Mouse (Mus musculus) liver, adult 2 months (tissue): ENCODE measurements around the gene Chic2. TPM values are rescaled to one million over a fixed set of nuclear protein-coding genes. Genes with fewer than 3 reads are reported as not detected.

ENCODE experiments used
- DNase-seq: peaks from one replicate; pipeline ENCODE4 v3.0.0-alpha.2; 2011; ENCODE audit warnings: low read depth, low spot score; ENCODE audit errors: extremely low read depth
- H3K27ac ChIP-seq: fragments of 200-500 bp; replicated peaks from 2 replicates; pipeline ENCODE4 v1.5.1; 2012; ENCODE audit warnings: low read depth, mild to moderate bottlenecking, control low read depth, inconsistent platforms, low read length; ENCODE audit not compliant: insufficient read depth
- H3K27me3 ChIP-seq: fragments of 200-500 bp; 2 replicates; pipeline ENCODE4 v1.6.1; 2012; ENCODE audit warnings: mild to moderate bottlenecking, moderate library complexity, low read length, inconsistent platforms; ENCODE audit not compliant: control insufficient read depth, insufficient read depth
- H3K36me3 ChIP-seq: fragments of 200-500 bp; 2 replicates; pipeline ENCODE4 v1.6.1; 2012; ENCODE audit warnings: low read length, inconsistent platforms; ENCODE audit not compliant: control insufficient read depth, insufficient read depth
- H3K4me1 ChIP-seq: fragments of 200-500 bp; 2 replicates; pipeline ENCODE4 v1.6.1; 2011; ENCODE audit warnings: low read length; ENCODE audit not compliant: control insufficient read depth, insufficient read depth
- H3K4me3 ChIP-seq: fragments of 200-500 bp; 2 replicates; pipeline ENCODE4 v1.5.1; 2011; ENCODE audit warnings: low read depth, mild to moderate bottlenecking, control low read depth, low read length, moderate library complexity; ENCODE audit not compliant: insufficient read depth
- H3K79me2 ChIP-seq: fragments of 200-500 bp; 2 replicates; pipeline ENCODE4 v1.6.1; 2012; ENCODE audit warnings: inconsistent platforms, mild to moderate bottlenecking, low read length, moderate library complexity; ENCODE audit not compliant: control insufficient read depth, insufficient read depth
- H3K9ac ChIP-seq: fragments of 200-500 bp; 2 replicates; pipeline ENCODE4 v1.6.1; 2012; ENCODE audit warnings: low read depth, mild to moderate bottlenecking, control low read depth, inconsistent platforms, low read length
- CTCF ChIP-seq: fragments of 200-500 bp; IDR thresholded peaks from 2 replicates; pipeline ENCODE4 v1.5.1; 2011; ENCODE audit warnings: low read depth, low read length, control low read depth
- POLR2A ChIP-seq: fragments of 200-500 bp; IDR thresholded peaks from 2 replicates; pipeline ENCODE4 v1.6.1; 2011; ENCODE audit warnings: low read length, control low read depth; ENCODE audit not compliant: insufficient read depth; ENCODE audit errors: extremely low read depth
- WGBS: fragments of 180-500 bp; shearing (Covaris S2); methylation state at CpG from one replicate; pipeline ENCODE4 v1.1.7; 2018; 5-methylcytosine and 5-hydroxymethylcytosine counted together
- polyA plus RNA-seq: library from polyadenylated mRNA; depleted of rRNA; stranded (reverse); fragments of >200 nt; gene quantifications from 2 replicates; pipeline ENCODE4 v1.2.3, GENCODE M21; 2012
- total RNA-seq: library from RNA; depleted of rRNA; stranded (reverse); fragments of >200 nt; gene quantifications from 2 replicates; pipeline ENCODE4 v1.2.3, GENCODE M21; 2014

Chic2 gene
- total and polyA plus RNA-seq, 2 experiments = 3.0 to 11.7 TPM

DNA sequence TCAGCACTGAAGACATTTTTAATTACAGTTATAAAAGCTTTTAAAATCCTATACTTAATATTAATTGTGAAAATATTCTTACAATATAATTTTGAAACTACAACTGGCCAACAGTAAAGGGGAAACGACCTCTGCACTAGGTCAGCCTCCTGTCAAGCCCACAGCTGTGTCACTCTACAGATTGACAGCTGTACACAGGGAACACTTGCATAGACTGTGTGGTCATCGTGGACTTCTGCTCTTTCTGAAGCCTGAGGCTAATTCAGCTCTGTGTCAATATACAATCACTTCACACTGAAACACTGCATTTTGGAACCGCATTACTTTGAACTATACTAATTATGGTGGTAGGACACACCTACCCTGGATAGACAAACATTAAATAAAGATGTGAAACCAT lies 39.8 kb downstream of the Chic2 start:
- TF ChIP-seq CTCF (no peak), POLR2A (no peak)
- WGBS = 41% methylated on average over 3 of the region's 3 CpGs

DNA sequence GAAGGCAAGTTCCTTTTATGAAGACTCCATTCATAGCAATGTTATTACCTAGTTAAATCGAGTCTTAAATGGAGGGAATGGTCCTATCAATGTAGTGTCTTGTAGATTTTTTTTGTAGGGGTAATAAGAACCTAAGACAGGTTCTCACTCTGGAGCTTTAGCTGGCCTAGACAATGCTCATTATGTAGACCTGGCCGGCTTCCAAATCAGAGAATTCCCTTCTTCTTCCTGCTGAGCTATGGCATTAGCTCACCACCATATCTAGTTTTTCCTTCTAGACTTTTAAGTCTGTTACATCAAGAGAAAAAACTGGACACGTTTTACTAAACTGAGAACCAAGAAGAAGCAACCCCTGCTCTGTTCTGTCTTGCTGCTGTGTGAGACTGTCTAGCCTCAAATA lies 42.5 kb downstream of the Chic2 start:
- H3K36me3 ChIP-seq = peaks cover 19% of the 10 kb centered on the region
- TF ChIP-seq CTCF = no peak
- no peak for TF ChIP-seq POLR2A
- 86% methylated on average over 3 of the region's 3 CpGs for WGBS

More for the DNA sequence above, 39.8 kb downstream of the Chic2 start:
- Histone ChIP-seq H3K4me3 (no peak overlapping the region), H3K4me1 (no peaks in the 10 kb centered on the region; the same call in 1 of the 2 replicates), H3K9ac (no peak overlapping the region), H3K79me2 (peaks cover 3% of the 10 kb centered on the region; the same call in 1 of the 2 replicates), H3K36me3 (peaks cover 20% of the 10 kb centered on the region), H3K27ac (no peak overlapping the region), H3K27me3 (no peaks in the 10 kb centered on the region)
- DNase-seq = no peak

DNA sequence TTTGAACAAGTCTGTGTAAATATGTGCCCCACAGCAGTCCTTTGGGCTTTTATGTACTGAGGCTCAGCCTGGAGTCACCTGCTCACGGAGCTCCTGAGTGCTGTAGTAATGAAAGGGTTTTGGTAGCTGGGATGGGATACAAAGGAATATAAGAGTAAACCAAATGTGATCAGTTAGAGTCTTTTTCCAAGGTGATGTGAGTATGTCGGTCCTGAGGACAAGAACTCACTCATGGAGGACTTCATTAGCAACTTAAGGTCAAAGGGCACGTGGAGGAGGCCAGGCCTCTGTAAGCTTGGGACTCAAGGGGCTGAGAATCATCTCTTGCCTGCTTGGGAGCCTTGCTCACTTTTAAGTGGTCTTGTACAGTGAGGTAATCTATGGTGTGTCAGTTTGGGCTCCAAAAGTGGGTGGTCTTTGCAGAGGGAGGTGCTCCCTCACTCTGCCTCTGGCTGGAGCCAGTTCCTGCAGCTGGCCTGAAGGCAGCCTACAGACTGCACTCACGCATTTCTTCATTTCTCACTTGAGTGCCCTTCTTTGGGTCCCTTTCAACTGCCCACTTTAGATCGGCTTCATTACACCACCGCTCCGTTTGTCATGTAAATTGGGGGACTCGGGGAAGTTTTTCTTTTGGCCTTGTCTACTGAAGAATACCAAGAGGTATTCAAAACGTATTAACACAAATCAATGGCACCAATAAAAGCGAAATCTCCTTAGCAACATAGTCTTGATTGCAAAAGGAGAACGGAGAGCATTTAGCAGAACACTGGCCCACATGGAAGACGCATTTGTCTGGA lies 45.7 kb downstream of the Chic2 start:
- H3K36me3 ChIP-seq = peaks cover 18% of the 10 kb centered on the region
- TF ChIP-seq CTCF = no peak
- no peak for TF ChIP-seq POLR2A
- 96% methylated on average over 12 of the region's 12 CpGs for WGBS
- H3K4me1 ChIP-seq = no peaks in the 10 kb centered on the region
- DNase-seq = no peak
- no peak overlapping the region for H3K27ac ChIP-seq
- H3K4me3 ChIP-seq = no peak overlapping the region
- H3K9ac ChIP-seq = no peak overlapping the region
- no peaks in the 10 kb centered on the region for H3K79me2 ChIP-seq
- H3K27me3 ChIP-seq = no peaks in the 10 kb centered on the region

More for the DNA sequence above, 42.5 kb downstream of the Chic2 start:
- no peak for DNase-seq
- H3K4me3 ChIP-seq = no peak overlapping the region
- no peaks in the 10 kb centered on the region for H3K27me3 ChIP-seq
- H3K79me2 ChIP-seq = no peaks in the 10 kb centered on the region
- H3K9ac ChIP-seq = no peak overlapping the region
- H3K4me1 ChIP-seq = no peaks in the 10 kb centered on the region
- H3K27ac ChIP-seq = no peak overlapping the region

DNA sequence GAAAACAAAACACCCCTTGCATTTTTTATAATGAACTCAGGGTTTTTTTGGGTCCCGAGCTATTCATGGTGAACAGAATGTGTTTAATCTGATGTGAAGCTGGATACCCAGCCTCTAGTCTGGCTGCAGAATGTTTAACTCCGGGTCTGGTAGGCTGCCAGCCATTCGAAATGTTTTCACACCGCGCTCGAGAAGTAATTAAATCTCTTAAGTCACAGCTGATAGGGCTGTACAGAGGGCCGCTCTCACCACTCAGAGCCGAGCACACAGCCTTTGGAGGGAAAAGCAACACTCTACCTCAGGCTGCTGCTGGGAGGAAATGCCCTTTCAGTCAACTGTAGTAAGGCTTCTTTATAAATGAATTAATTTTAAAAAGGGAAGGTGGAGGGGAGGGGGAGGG lies 49.6 kb downstream of the Chic2 start:
- H3K4me1 ChIP-seq = no peaks in the 10 kb centered on the region
- no peak overlapping the region for H3K9ac ChIP-seq
- H3K27me3 ChIP-seq = no peaks in the 10 kb centered on the region
- 91% methylated on average over 8 of the region's 8 CpGs for WGBS
- no peak for TF ChIP-seq CTCF
- TF ChIP-seq POLR2A = no peak
- H3K27ac ChIP-seq = no peak overlapping the region
- H3K36me3 ChIP-seq = peaks cover 12% of the 10 kb centered on the region
- DNase-seq = no peak
- no peak overlapping the region for H3K4me3 ChIP-seq
- no peaks in the 10 kb centered on the region for H3K79me2 ChIP-seq

DNA sequence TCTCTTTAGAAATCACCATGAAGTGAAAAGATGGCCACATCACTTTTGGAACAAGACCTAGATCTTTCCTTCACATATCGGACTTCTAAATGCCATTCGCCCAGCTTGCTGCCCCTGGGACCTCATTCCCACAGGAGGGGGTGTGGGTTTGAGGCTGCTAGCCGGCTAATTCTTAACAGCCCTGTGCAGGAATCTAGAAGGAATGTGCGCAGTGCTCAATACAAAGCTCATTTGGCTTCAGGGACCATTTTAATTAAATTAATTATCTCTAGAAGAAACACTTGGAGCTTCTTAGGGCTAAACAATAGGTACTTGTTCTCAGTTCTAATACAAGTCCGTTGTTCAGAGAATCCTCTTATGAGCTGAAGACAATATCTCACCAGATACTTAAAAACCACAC lies 60.5 kb downstream of the Chic2 start:
- Histone ChIP-seq H3K79me2 (no peaks in the 10 kb centered on the region), H3K27ac (no peak overlapping the region), H3K36me3 (no peaks in the 10 kb centered on the region), H3K4me3 (no peak overlapping the region), H3K27me3 (no peaks in the 10 kb centered on the region), H3K9ac (no peak overlapping the region), H3K4me1 (no peaks in the 10 kb centered on the region)
- 85% methylated on average over 5 of the region's 5 CpGs for WGBS
- TF ChIP-seq CTCF = no peak
- no peak for TF ChIP-seq POLR2A
- no peak for DNase-seq

DNA sequence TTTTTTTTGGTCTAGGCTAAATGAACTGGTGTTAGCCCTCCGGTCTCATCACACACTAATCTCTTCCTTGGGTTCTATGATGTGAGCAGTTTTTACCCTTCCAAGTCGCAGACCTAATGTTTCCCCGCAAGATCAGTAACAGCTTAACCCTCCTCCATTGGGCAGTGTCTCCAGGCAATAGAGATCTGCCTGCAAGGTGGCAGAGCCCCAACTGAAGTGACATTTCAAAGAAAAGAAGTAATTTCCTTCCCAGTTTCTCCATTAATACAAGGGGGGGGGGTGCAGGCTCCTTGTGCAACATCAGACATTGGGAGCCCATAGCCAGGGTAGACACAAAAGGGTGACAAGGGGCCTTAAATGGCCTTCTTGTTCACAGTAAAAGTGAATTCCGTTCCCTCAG lies 64.0 kb downstream of the Chic2 start:
- H3K9ac ChIP-seq = no peak overlapping the region
- H3K4me1 ChIP-seq = no peaks in the 10 kb centered on the region
- no peak overlapping the region for H3K27ac ChIP-seq
- H3K79me2 ChIP-seq = no peaks in the 10 kb centered on the region
- TF ChIP-seq POLR2A = no peak
- TF ChIP-seq CTCF = no peak
- H3K4me3 ChIP-seq = no peak overlapping the region
- H3K27me3 ChIP-seq = no peaks in the 10 kb centered on the region
- H3K36me3 ChIP-seq = no peaks in the 10 kb centered on the region
- WGBS = 91% methylated on average over 4 of the region's 4 CpGs
- DNase-seq = no peak
